Mouse (Mus musculus) myocyte (in vitro differentiated cells): ENCODE measurements around the gene Thap11. TPM values are rescaled to one million over a fixed set of nuclear protein-coding genes. Genes with fewer than 3 reads are reported as not detected.

Experiments
- H3K27me3 ChIP-seq: one replicate; pipeline ENCODE4 v1.6.1; 2011; ENCODE audit not compliant: control insufficient read depth, insufficient read depth, insufficient read length
- H3K36me3 ChIP-seq: one replicate; pipeline ENCODE4 v1.6.1; 2011; ENCODE audit not compliant: control insufficient read depth, insufficient read depth
- H3K4me2 ChIP-seq: one replicate; pipeline ENCODE4 v1.6.1; 2011; ENCODE audit warnings: low read depth, control low read depth
- H3K4me3 ChIP-seq: one replicate; pipeline ENCODE4 v1.5.1; 2011; ENCODE audit warnings: mild to moderate bottlenecking, control low read depth, moderate library complexity
- H3K79me2 ChIP-seq: one replicate; pipeline ENCODE4 v1.6.1; 2011; ENCODE audit not compliant: control insufficient read depth, insufficient read depth
- H3ac ChIP-seq: one replicate; pipeline ENCODE4 v1.6.1; 2011; ENCODE audit not compliant: control insufficient read depth, insufficient read length
- CEBPB ChIP-seq: IDR thresholded peaks from 2 replicates; pipeline ENCODE4 v1.6.1; 2011; ENCODE audit warnings: mild to moderate bottlenecking, moderate library complexity; ENCODE audit not compliant: poor library complexity, insufficient read depth, severe bottlenecking
- E2F4 ChIP-seq: IDR thresholded peaks from one replicate; pipeline ENCODE4 v1.6.1; 2011; ENCODE audit warnings: mild to moderate bottlenecking, control low read depth, moderate library complexity; ENCODE audit not compliant: insufficient read depth
- MAX ChIP-seq: IDR thresholded peaks from one replicate; pipeline ENCODE4 v1.6.1; 2011; ENCODE audit warnings: low read depth, mild to moderate bottlenecking, control low read depth
- MYOD1 ChIP-seq, 3 experiments: IDR thresholded peaks; one replicate each; pipeline ENCODE4 v1.6.1; 2011; ENCODE audit warnings: control low read depth in 2 of 3, low read depth in 2 of 3, mild to moderate bottlenecking in 2 of 3, moderate library complexity in 1 of 3; ENCODE audit not compliant: insufficient read length in 2 of 3, control insufficient read depth in 1 of 3
- MYOG ChIP-seq, 3 experiments: IDR thresholded peaks; one replicate each; pipeline ENCODE4 v1.6.1; 2011; ENCODE audit warnings: control low read depth in 2 of 3, low read depth in 2 of 3, mild to moderate bottlenecking in 2 of 3; ENCODE audit not compliant: insufficient read length in 2 of 3, control insufficient read depth in 1 of 3, insufficient read depth in 1 of 3
- POLR2A ChIP-seq: IDR thresholded peaks from one replicate; pipeline ENCODE4 v1.6.1; 2011; ENCODE audit warnings: low read depth, mild to moderate bottlenecking, control low read depth, moderate library complexity; ENCODE audit not compliant: insufficient read length
- POLR2AphosphoS2 ChIP-seq: IDR thresholded peaks from one replicate; pipeline ENCODE4 v1.6.1; 2011; ENCODE audit warnings: low read depth, control low read depth; ENCODE audit not compliant: insufficient read length
- REST ChIP-seq: IDR thresholded peaks from one replicate; pipeline ENCODE4 v1.6.1; 2011; ENCODE audit warnings: mild to moderate bottlenecking, control low read depth, moderate library complexity; ENCODE audit not compliant: insufficient read depth, insufficient read length
- SRF ChIP-seq: IDR thresholded peaks from one replicate; pipeline ENCODE4 v1.6.1; 2011; ENCODE audit warnings: low read depth; ENCODE audit not compliant: control insufficient read depth, insufficient read length
- TCF12 ChIP-seq: IDR thresholded peaks from one replicate; pipeline ENCODE4 v1.6.1; 2011; ENCODE audit warnings: mild to moderate bottlenecking, control low read depth; ENCODE audit not compliant: poor library complexity, insufficient read depth, severe bottlenecking
- TCF3 ChIP-seq: IDR thresholded peaks from one replicate; pipeline ENCODE4 v1.6.1; 2011; ENCODE audit warnings: low read depth, control low read depth; ENCODE audit not compliant: insufficient read length
- USF1 ChIP-seq: IDR thresholded peaks from one replicate; pipeline ENCODE4 v1.6.1; 2011; ENCODE audit warnings: low read depth, mild to moderate bottlenecking, control low read depth, moderate library complexity
- polyA plus RNA-seq: library from polyadenylated mRNA; unstranded; fragments of >200 nt; fragmentation: generic; extraction: Trizol; gene quantifications from one replicate; pipeline ENCODE4 v1.2.1, GENCODE M21; 2012; ENCODE audit warnings: missing spikeins

The Thap11 gene
- polyA plus RNA-seq, 1 experiment = 49.0 TPM

DNA sequence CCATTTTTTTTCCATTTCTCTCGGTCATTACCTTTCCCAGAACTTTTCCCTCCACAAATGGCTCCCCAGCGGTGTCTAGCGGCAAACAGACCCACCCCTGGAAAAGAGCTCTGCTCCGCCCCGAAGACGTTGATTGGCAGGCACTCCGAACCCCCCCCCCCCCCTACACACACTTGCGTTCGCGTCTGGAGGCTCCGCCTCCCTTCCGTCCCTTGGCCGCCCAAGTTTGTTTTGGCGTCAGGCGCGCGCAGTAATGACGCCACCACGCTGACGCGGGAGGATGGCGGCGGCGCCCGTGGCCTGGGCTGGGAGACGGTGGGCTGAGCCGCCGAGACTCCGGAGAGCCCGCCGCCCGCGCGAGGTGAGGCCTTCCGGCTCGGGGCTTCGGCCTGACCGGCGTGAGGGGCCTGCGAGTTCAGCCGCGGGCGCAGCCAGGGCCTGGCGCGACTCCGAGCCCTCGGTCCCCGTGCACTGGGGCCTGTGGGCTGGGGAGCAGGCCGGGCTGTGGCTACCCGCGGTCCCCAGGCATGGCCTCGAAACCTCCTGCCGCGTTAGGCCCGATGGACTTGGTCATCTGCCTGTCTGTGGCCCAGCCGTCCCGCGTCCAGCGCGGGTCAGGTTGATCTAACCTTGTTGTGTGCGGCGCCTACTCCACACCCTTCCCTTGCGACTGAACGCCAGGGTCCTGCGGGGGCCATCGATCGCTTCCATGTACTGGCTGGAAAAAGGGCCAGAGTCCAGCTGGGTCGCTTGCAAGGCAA is 45.4 kb downstream of the Thap11 start, which contains the start of gene Pskh1:
Pskh1 (plus strand) TSS at position 262 of the 761 bp plus-strand sequence.
- no peak for TF ChIP-seq TCF3
- no peak for TF ChIP-seq CEBPB
- peak; percentile 87 for TF ChIP-seq POLR2A
- peak; percentile 20 for TF ChIP-seq REST
- peak in 1 of 3 experiments; percentile 15 for TF ChIP-seq MYOG (IDR thresholded peaks at IDR 0.05; ENCODE audit: control insufficient read depth in 1 of 3, insufficient read depth in 1 of 3, insufficient read length in 2 of 3, low read depth in 2 of 3)
- no peak for TF ChIP-seq TCF12
- TF ChIP-seq USF1 = no peak
- TF ChIP-seq SRF = peak; percentile 22
- peak in 1 of 3 experiments; percentile 27 for TF ChIP-seq MYOD1 (IDR thresholded peaks at IDR 0.05; ENCODE audit: control insufficient read depth in 1 of 3, insufficient read length in 2 of 3, low read depth in 2 of 3)
- peak; percentile 44 for TF ChIP-seq POLR2AphosphoS2
- no peak for TF ChIP-seq MAX
- TF ChIP-seq E2F4 = no peak
- H3ac ChIP-seq = peak within 1 kb of the TSS; percentile 43
- no peaks in the 10 kb centered on the region for H3K36me3 ChIP-seq
- peaks cover 19% of the 10 kb centered on the region for H3K79me2 ChIP-seq
- no peaks in the 10 kb centered on the region for H3K27me3 ChIP-seq
- peak within 1 kb of the TSS; percentile 59 for H3K4me3 ChIP-seq
- H3K4me2 ChIP-seq = peak within 1 kb of the TSS; percentile 88

DNA sequence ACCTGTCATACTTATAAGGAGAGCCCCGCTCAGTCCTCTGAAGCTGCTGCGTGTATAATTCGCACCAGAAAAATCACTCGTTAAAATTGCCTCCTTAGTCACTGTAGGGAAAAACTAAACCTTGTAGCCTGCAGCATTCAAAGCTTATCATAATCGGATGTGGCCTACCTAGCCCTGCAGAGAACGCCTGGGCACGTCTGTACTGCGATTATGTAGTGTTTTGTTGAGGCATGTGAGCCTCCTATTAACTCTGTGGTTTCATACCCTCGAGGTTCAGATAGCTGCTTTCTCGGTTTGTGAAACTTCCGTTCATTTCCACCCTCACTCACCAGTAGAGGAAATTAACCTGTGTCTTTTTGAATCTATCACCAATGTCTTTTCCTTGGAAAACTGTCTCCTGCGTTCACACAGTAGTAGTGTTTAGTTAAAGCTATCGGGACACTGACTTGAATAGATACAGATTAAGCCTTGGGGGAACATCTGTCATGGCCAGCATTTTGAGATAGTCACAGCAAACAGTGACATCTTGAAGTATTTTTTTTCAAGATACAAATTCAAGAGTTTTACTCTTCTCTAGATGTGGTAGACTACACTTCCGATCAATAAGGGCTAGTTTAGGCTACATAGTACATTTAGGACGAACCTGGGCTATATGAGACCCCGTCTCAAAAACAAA is 46.1 kb downstream of the Thap11 start:
- peaks cover 22% of the 10 kb centered on the region for H3K79me2 ChIP-seq
- peak overlapping the region; percentile 59 for H3K4me3 ChIP-seq
- H3ac ChIP-seq = peak overlapping the region; percentile 43
- H3K36me3 ChIP-seq = no peaks in the 10 kb centered on the region
- TF ChIP-seq POLR2AphosphoS2 = no peak
- TF ChIP-seq USF1 = no peak
- no peak for TF ChIP-seq MAX
- no peak for TF ChIP-seq TCF12
- no peak for TF ChIP-seq TCF3
- no peak for TF ChIP-seq REST
- no peak for TF ChIP-seq CEBPB
- TF ChIP-seq E2F4 = no peak
- TF ChIP-seq SRF = no peak
- TF ChIP-seq POLR2A = no peak
- TF ChIP-seq MYOD1 (IDR thresholded peaks at IDR 0.05; ENCODE audit: control insufficient read depth in 1 of 3, insufficient read length in 2 of 3, low read depth in 2 of 3) = no peak
- TF ChIP-seq MYOG (IDR thresholded peaks at IDR 0.05; ENCODE audit: control insufficient read depth in 1 of 3, insufficient read depth in 1 of 3, insufficient read length in 2 of 3, low read depth in 2 of 3) = no peak
- peak overlapping the region; percentile 88 for H3K4me2 ChIP-seq
- H3K27me3 ChIP-seq = no peaks in the 10 kb centered on the region

Other genes with a start within 250 kb of the Thap11 start
- gene Ripor1, start 249.9 kb upstream of the Thap11 start, polyA plus RNA-seq = 47.6 TPM
- gene Ctcf, start 218.6 kb upstream of the Thap11 start, polyA plus RNA-seq = 17.6 TPM
- gene Agrp, start 217.7 kb upstream of the Thap11 start, polyA plus RNA-seq = 0.47 TPM
- 0.23 TPM for gene Carmil2, start 168.9 kb upstream of the Thap11 start, polyA plus RNA-seq
- gene Acd, start 154.0 kb upstream of the Thap11 start, polyA plus RNA-seq = 20.4 TPM
- 32.1 TPM for gene Pard6a, start 154.0 kb upstream of the Thap11 start, polyA plus RNA-seq
- 0.08 TPM for gene 4933405L10Rik, start 147.5 kb upstream of the Thap11 start, polyA plus RNA-seq
- 21.6 TPM for gene Enkd1, start 146.9 kb upstream of the Thap11 start, polyA plus RNA-seq
- 5.0 TPM for gene Gfod2, start 96.5 kb upstream of the Thap11 start, polyA plus RNA-seq
- 15.6 TPM for gene Ranbp10, start 27.8 kb upstream of the Thap11 start, polyA plus RNA-seq
- 0.10 TPM for gene Tsnaxip1, start 27.4 kb upstream of the Thap11 start, polyA plus RNA-seq
- gene Cenpt, start 1.9 kb upstream of the Thap11 start, polyA plus RNA-seq = 20.4 TPM
- gene Nutf2, start 5.4 kb downstream of the Thap11 start, polyA plus RNA-seq = 141 TPM
- 33.2 TPM for gene Edc4, start 25.7 kb downstream of the Thap11 start, polyA plus RNA-seq
- 0.36 TPM for gene Nrn1l, start 38.4 kb downstream of the Thap11 start, polyA plus RNA-seq
- gene Pskh1, start 45.3 kb downstream of the Thap11 start, polyA plus RNA-seq = 16.1 TPM
- 0.14 TPM for gene Ctrl, start 78.7 kb downstream of the Thap11 start, polyA plus RNA-seq
- 60.0 TPM for gene Psmb10, start 83.3 kb downstream of the Thap11 start, polyA plus RNA-seq
- gene Lcat, start 88.2 kb downstream of the Thap11 start, polyA plus RNA-seq = 1.1 TPM
- 95.7 TPM for gene Slc12a4, start 111.0 kb downstream of the Thap11 start, polyA plus RNA-seq
- not detected for gene Dpep3, start 124.3 kb downstream of the Thap11 start, polyA plus RNA-seq
- gene Dus2, start 136.2 kb downstream of the Thap11 start, polyA plus RNA-seq = 30.4 TPM
- not detected for gene Dpep2nb, start 150.8 kb downstream of the Thap11 start, polyA plus RNA-seq
- gene Ddx28, start 156.8 kb downstream of the Thap11 start, polyA plus RNA-seq = 20.6 TPM
- 11.8 TPM for gene Nfatc3, start 203.7 kb downstream of the Thap11 start, polyA plus RNA-seq